Mouse (Mus musculus) induced T-regulatory cell, adult 2 months (primary cell): ENCODE measurements around the gene Wwtr1.

Experiments used
- DNase-seq: peaks from one replicate; pipeline ENCODE4 v3.0.0-alpha.2; 2012; ENCODE audit warnings: low read depth

Wwtr1 gene

DNA sequence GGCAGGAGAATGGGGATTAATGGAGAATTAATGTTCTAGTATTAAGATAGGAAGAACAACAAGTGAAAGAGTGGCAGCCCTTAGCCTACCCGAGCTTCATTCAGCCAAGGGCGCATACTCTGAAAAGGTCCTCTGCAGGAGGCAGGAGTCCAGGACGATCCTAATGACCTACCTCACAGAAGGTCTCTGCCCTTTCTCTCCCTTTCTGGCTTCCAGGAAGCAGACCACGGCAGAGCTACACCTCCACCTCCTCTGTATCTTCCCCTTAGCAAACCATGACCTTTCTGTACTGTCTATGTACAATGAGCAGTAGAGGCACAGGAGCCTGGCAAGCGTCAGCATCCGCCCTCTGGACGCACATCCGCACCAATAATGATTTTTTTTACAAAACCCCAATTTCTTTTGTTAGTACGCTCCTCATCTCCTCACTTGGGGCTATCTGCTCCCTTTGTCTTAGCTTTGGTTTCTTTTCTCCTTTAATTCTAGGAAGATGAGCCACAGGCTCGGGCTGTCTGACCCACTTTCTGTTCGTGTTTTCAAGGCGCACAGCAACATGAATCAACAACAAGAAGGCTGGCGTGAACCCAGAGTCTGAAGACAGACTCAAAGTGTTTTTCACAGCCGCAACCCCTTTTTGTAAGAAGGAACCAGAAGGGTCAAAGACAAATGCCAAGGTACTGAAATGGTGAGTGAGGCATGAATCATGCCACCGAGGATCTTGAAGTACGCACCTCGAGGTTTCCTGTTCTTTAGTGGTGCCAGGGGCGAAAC lies 63.7 kb downstream of the Wwtr1 start:
- no peak for DNase-seq

DNA sequence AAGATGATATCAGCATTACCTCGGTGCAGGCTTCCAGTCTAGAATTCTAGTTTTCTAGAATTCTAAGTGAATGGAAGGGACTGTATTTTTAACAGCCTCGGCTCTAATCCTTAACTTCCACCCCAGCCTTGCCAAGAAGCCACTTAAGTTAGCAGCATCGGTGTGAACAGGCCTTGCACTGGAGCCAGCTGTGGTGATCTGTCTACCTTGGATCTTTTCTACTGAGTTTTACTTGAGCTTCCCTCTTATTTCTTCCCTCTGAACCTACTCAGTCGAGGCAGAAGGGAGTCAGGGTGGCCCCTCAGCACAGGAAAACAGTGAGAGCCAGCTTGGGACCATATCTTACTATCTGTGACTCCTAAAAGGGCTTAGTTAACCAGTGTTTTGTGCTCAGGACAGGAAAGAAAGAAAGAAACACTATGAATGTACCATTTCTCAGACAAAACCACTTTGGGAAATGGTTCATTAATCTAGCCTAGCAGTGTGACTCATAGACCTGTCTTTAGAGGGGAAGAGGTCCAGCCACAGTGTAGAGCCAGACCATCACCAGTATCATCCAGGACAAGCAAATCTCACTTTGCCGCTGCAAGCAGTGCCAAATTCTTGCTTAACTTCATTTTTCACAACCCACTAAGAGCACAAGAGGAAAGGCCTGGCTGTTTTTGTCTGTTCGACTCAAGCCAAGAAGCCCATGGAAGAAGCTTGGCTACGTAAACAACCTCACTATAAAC lies 65.6 kb downstream of the Wwtr1 start:
- DNase-seq, result no peak

DNA sequence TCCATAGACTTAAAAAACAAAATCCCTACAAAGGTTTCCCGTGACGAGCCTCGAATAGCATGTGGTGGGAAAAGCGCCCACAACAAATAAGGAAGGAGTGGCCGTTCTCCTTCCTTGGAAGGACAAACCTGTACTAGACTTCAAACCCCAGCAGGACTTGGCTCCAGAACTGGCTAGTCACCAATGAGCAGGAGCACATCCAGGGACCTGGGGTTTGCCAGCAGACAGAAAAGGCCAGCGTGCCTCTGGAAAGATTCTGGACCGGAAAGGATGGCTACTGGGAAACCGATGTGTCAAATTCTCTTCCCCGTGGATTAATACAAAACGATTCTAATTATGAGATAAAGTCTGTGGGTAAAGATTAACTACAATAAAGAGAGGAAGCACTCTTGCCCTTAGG lies 69.7 kb downstream of the Wwtr1 start:
- DNase-seq, result no peak

DNA sequence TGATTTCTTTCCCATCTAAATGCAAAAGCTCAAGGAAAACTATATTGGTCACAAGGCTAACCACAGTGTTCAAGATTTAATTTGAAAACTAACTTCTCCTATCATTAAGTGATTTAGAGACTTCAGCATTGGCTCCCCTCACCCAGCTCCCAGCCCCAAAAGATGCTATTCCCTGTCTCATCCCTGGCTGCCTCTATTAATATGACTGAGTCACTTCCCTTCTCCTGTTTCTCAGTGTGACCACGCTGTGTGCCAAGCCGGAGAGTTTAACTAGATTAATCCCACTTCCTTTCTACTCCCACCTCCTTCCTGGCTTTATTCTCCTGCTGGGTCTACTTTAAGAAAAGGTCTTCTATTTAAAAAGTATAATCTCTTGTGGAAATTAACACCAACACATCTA lies 71.0 kb downstream of the Wwtr1 start:
- no peak for DNase-seq

DNA sequence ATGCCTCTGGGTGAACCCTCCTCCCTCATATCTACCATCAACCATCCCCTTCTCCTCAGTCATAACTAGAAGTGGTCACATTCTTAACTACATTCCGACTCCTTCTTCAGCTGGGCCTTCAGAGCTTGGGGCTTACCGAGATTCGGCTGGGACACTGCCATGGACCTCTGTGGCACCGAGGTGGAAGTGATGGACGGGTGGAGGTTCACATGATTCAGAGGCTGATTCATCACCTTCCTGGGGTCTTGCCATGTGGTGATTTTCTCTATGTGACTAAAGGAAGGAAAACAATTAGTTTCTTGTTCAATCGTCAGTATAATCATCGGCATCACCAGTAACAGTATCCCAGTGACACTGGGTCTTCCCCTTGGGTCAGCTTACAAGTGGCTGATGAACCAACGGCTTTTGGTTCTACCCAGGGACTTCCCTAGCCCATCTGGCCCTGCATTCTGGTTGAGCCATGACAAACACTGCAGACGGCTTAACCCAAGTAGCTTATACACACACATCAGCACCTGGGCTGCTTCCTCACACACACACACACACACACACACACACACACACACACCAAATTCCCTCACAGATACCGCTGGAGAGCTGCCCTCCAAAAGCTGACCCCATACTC lies 74.0 kb downstream of the Wwtr1 start:
- DNase-seq, result no peak

DNA sequence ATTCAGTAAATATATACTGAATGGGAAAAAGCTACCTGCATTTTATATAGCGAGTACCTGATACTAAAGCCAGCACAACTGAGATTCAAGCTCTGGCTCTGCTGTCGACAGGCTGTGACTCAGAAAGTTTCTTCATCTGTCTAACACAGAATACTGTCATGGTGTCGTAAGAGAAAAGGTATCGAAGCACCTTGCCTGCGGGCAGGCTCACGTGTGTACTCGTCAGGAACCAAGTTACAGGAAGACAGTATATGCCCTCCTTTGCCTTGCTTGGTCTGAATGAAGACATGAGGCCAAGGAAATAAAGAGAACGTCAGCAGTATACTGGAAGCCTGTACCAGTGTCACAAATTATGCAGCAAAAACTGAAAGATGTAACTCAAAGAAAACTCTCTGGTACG lies 74.9 kb downstream of the Wwtr1 start:
- DNase-seq, result no peak

DNA sequence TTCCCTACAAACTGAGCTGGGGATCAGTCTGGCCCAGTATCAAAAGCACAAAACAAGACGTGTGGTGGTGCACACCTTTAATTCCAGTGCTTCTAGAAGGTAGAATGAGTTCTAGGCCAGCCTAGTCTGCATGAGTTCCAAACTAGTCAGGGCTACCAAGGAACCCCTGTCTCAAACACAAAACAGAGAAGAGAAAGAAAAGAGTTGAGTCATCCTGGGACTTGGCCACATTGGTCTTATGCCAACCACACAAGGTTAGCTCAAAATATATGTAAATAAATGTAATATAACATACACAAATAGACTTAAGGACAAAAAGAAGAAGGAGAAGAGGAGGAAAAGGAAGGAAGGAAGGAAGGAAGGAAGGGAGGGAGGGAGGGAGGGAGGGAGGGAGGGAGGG lies 77.9 kb downstream of the Wwtr1 start:
- no peak for DNase-seq

DNA sequence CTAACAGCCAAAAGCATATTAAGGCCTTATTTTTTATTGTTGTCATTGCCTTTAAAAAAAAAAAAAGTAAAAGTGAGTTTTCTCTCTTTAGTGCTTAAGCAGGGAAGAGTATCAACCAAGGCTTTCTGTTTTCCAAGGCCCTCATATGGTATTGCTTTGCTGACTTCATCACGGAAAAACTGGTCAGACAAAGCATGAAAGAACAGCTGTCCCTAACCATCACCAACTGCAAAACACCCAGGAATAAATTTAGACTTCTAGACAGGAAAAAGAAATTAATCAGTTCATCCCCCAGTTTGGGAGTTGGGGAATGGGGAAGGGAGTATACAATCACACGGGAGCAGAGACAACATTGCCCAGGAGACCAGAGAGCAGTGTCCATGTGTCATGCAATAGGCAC lies 79.3 kb downstream of the Wwtr1 start:
- DNase-seq, result no peak

DNA sequence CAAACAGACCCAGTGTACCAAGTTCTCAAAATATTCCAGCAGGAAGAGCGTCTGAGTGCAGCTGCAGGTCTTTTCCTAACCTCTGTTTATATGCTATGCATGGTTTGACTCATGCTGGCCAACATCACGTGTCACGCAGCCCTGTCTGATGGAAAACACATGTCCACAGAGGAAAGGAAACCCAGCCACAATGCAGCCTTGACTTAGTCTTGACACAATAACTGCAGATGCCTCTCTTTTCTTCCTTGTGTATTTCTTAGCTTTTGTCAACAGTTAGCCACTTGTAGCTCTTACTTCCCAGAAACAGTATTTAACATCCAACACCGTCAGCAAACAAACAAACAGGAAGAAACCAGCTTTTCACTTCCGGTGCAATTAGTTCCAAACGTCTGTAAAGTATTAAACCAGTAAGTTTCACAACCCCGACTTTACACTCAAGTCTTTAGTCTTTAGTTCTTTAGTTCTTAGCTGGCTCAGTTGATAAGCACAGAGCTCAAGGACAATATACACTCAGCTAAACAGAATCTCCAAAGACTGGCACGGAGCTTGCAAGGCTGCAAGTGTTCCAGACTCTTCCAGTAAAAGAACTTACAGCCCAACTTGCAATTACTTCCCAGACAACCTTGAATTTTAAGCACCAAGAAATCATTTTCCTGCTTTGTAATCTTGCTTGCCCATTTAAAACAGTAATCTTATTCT lies 88.1 kb downstream of the Wwtr1 start:
- no peak for DNase-seq

DNA sequence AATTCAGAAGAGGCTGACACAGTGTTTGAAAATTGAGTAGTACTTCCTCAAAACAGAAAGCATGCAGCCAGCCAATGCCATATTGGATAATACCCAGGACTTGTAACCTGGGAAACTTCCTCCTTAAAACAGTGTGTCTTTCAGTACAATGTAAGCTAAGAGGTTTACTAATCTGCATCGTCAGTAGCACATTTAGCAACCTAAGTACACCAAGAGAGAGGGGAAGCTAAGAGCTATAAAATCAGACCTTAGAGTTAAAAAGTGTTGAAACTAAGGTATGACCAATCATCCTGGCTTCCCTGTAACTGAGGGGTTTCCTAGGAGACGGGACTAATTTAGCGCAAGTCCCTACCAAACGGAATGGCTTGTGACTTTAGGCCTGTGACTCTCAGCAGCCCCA lies 89.6 kb downstream of the Wwtr1 start:
- no peak for DNase-seq

DNA sequence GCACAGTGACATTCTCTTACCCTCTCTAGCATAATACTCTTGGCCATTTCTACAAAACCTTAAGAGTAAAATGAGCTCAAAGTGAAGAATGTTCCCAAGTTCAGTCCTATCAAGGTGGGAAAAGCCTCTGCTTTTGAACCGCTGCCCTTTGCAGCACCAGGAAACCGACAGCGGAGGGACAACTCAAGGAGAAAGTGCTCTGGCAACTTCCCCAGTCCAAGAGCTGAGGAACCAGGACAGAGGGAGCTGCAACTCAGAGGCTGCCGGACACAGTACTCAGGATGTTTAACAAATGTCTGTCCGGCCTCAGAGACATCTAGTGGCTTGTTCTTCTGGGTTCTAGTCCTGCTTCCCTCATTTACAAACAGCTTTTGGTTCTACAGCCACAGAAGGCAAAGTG lies 93.7 kb downstream of the Wwtr1 start:
- DNase-seq, result no peak

DNA sequence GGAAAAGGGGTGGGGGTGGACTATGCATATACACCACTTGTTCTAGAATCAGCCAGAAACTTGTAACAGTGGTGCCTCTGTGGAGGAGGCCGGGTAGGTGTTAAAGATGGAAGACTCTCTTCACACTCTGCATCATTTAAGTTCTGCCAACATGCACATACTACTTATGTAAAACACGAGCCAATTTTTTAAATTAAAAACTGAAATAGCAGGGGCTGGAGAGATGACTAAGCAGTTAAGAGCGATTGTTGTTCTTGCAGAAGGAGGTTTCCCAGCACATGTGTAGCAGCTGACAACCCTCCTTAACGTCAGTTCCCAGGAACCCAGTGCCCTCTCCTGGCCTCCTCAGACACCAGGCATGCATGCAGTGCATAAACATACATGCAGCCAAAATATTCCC lies 95.1 kb downstream of the Wwtr1 start:
- no peak for DNase-seq

DNA sequence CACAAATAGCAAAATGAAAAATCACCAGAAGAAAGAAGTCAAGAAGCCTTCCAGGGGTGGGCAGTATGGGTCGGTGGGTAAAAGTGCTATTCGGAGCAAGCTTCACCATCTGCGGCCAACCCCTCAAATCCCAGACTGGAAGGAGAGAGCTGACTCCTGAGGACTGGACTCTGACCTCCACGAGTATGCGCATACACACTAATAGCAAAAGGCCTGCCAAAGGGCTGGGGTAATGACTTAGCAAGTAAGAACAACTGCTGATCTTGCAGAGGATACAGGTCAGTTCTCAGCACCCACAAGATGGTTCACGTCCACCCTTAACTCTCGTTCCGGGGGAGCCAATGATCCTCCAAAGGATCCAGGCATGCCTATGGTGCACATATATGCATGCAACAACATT lies 101.3 kb downstream of the Wwtr1 start:
- no peak for DNase-seq

DNA sequence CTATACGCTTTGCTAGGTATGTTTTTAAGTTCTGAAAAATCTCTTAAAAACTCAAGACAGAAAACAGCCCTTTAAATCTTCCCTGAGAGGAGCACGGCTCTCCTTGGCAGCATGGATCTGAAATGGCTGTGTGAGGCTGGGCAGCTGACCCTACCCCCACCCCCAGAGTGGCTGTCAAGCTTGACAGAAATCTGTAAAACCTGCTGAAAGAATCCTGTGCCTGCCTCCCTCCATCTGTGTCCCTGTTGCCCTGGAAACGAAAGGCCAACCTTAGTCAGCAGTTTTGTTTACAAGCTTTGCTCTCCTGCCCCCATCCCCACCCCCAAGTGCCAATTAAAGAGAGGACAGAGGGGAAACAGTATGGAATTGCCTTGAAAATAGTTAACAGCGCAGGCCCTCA lies 103.3 kb downstream of the Wwtr1 start:
- DNase-seq, result no peak

DNA sequence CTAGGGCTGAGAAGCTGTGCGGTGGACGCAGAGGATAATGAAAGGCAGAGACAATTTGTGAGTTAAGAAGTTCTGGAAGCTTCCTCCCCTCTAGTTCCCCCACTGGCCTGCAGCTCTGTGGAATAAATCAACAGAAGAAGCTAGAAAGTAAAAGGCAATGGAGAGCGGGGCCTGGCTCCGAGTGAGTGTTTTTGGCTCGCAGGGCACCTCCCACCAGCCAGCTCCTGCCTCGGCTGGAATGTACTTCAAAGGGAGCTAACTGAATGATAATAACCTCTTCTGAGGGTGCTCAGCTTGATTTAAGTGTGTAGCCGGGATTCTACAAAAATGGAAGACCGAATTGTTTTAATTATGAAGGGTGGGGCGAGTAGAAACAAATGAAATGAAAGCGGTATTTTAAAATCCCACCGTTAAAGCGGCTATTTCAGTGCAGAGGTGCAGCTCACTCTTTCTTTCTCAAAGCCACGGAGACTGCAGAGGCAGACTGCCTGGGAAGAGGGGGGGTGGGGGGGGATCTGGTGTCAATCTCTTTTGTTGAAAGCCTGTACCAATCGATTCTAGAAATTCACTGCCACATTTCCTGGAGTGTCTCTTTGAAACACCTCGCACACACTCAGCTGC lies 104.6 kb downstream of the Wwtr1 start:
- no peak for DNase-seq

DNA sequence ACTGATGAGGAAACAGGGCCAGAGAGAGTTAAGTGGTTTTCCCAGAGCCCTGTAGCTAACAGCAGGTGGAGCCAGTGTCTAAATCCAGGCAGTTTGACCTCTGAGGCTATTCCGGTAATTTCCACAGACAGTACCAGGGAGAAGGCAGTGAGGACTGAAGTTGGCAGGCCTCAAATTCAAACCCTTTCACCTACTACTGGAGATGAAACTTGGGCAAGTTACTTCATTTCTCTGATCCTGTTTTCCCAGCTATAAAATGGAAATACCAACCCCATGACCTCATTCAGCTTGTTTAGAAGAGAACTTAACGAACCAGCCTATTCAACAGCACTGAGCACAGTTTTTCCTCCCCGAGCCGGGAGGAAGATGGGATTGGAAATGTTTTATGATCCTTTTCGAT lies 105.4 kb downstream of the Wwtr1 start:
- DNase-seq, result no peak

DNA sequence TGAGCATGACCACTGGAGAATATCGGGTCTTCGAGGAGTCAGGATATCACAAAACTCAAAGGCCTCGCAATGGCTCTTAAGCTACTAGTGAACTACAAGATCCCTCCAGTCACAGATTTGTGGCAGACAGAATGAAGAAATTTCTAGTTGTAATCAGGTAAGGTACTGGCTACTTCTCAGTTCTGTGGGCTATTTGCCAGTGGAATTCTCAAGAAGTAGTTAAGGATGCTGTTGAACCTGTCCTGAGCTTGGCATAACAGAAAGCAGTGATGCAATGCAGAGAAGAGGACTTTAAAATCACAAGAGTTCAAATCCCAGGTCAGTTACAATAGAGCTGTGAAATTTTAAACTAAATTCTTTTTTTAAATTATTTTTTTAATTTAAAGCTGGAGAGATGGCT lies 106.4 kb downstream of the Wwtr1 start:
- no peak for DNase-seq

DNA sequence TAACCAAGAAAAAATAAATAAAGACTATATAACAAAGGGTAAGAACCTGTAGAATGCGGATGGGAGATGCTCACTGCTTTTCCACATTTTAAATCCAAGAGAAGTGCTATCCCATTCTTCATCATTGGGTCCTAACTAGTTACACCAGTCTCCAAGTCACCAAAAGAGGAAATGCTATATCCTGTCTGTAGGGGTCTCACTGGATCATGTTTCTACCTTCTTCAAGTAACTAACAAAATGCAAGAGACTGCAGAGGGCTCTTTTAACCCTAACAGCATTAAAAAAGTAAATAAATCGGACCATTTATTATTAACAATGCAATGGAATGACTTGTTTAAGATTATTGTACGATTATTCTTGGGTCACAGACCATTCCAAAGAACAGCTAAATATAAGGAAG lies 109.4 kb downstream of the Wwtr1 start:
- no peak for DNase-seq

DNA sequence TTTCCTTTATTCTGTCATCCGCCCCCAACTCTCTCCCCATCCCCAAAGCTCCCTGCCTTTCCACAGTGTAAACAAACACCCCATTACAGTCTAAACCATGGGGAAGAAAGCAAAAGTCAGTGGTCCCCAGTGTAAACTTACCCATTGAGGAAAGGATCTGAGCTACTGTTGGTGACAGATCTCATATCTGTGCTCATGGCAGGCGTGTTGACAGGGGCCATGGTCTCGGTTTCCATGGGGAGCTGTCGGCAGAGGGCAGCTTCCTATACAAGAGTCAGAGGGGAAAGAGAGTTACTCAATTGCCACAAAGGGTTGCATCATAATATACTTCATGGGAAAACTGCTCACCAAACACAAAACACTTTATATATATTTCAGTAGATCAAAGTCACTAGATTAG lies 112.4 kb downstream of the Wwtr1 start:
- no peak for DNase-seq

DNA sequence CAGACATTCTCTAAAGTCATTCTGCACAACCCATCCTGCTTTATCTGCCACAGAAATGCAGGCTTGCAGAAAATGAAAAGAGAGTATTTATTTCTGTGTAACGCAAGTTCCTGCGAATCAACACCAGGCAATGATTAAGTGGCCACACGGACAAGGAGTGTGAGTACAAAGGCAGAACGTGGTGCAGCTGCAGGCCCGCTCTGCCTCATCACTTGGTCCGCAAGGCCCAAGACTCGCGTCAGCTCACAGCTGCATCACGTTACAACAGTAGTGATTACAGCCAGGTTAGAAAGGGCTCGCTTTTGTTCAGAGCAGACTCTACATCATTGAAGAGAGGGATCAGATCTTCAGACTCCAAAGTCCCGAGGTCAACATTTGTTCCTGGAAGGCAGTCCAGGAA lies 117.1 kb downstream of the Wwtr1 start:
- no peak for DNase-seq

DNA sequence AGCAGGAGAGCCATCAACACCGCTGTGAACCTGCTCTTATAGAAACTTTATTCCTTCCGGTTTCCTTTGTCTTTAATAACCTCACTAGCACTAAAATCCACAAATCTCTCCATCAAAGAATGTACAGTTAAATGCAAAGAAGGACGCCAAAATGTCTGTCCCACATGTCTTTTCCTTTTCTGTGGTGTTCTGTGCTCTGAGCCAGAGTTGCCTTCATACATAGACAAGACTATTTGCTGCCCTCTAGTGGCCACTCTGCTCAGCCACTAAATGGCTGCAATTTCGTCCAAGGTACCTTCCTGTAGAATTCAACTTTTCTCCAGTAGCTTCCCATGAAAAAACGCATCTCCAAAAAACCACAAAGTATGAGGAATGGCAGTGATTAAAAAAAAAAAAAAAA lies 127.3 kb downstream of the Wwtr1 start:
- peak; percentile 44 for DNase-seq

DNA sequence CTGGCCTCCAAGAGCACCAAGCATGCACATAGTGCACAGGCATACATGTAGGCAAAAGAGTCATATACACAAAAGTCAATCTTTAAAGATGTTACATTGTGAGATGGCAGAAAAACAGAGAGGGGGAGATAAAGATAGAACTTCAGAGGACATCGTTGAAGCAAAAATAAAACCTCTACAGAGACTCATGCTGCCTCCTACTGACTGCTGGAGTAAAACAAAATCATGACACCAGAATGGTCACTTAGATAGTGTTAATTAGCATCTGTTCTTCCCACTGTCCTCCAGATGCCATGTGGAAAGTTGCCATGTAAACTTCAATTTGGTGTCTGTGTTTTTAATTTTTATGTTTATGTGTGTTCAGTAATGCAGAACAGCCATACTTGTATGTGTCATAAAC lies 127.8 kb downstream of the Wwtr1 start:
- no peak for DNase-seq
